Comparison of ENCODE assay signal across 30 mouse cellular contexts in the genomic region with DNA sequence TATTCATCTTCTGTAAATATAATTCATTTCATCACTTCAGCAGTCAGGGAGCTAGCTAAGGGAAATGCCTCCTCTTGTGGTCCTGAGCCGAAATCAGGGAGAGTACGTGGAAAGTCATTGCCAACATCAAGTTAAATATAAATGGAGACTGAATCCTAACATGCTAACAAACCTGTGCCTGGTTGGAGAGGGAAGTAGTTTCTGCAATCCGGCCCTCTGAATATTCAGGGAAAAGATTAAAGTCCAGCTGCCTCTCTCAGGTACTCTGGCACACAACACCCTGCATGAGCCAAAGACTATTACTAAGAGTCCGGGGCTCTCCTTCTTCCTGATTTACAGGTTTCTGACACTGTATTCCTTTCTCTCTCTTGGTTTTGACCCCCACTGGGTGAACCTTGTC. TPM values are rescaled to one million over a fixed set of nuclear protein-coding genes. Genes with fewer than 3 reads are reported as not detected.
DNase-seq lines count a peak whose midpoint lies in the region; ATAC-seq and TF ChIP-seq lines count a peak whose summit lies in the region.
"Had no signal": no experiment of that assay in that cellular context is flagged by ENCODE, and none has a peak within 500 bp of the region (broad histone marks: within the 10 kb centered on the region; RNA-seq: fewer than 3 reads in every experiment).

No protein-coding gene starts in this region.

- H3K27me3 ChIP-seq in liver, adult 2 months (ENCODE audit: control insufficient read depth, insufficient read depth, low read length): no peaks in the 10 kb centered on the region
- H3K27me3 ChIP-seq in intestine, embryonic 15.5 days (replicated peaks): no peaks in the 10 kb centered on the region
- no peaks in the 10 kb centered on the region for H3K27me3 ChIP-seq in kidney, postnatal 0 days (ENCODE audit: insufficient read depth, low read length)
- H3K27me3 ChIP-seq in hindbrain, embryonic 13.5 days: no peaks in the 10 kb centered on the region
- H3K27me3 ChIP-seq: CH12.LX; embryonic facial prominence, embryonic 13.5 days; forebrain, embryonic 12.5 days; heart, embryonic 15.5 days; liver, embryonic 13.5 days; lung, embryonic 15.5 days had no signal

- H3K4me3 ChIP-seq in liver, adult 2 months (ENCODE audit: insufficient read depth, low read depth, low read length): no peak overlapping the region
- no peak overlapping the region for H3K4me3 ChIP-seq in intestine, embryonic 15.5 days (replicated peaks)
- H3K4me3 ChIP-seq in kidney, postnatal 0 days (replicated peaks; ENCODE audit: low read depth, low read length): no peak overlapping the region
- H3K4me3 ChIP-seq in hindbrain, embryonic 13.5 days: no peak overlapping the region
- H3K4me3 ChIP-seq: embryonic facial prominence, embryonic 13.5 days; erythroblast, embryonic 14.5 days; forebrain, embryonic 12.5 days; heart, embryonic 15.5 days; limb, embryonic 10.5 days; liver, embryonic 13.5 days; lung, embryonic 15.5 days; megakaryocyte, embryonic 14.5 days had no signal

- H3K4me2 ChIP-seq in intestine, embryonic 15.5 days (replicated peaks): no peak overlapping the region
- no peak overlapping the region for H3K4me2 ChIP-seq in kidney, postnatal 0 days (ENCODE audit: low read length)
- no peak overlapping the region for H3K4me2 ChIP-seq in hindbrain, embryonic 13.5 days
- H3K4me2 ChIP-seq: embryonic facial prominence, embryonic 13.5 days; forebrain, embryonic 12.5 days; heart, embryonic 15.5 days; hindbrain, embryonic 14.5 days; liver, embryonic 13.5 days; lung, embryonic 15.5 days had no signal

- DNase-seq in liver, adult 2 months (ENCODE audit: extremely low read depth, low read depth, low spot score): peak; percentile 96
- no peak for DNase-seq in liver
- DNase-seq in kidney, postnatal 0 days (ENCODE audit: low spot score): no peak
- DNase-seq in left cerebral cortex, adult 8-10 months (ENCODE audit: low spot score in 2 of 2): no peak
- DNase-seq in adrenal gland, postnatal 25 days: no peak
- DNase-seq: adrenal gland, adult 2 months; B cell, adult 2 months; cerebellum, adult 18-20 months; cerebellum, postnatal 36 days; embryo, embryonic 11 days; heart, postnatal 36 days; layer of hippocampus, adult 9-11 months; liver, embryonic 13.5 days; lung, postnatal 36 days; midbrain, embryonic 14.5 days; right cerebral cortex, postnatal 14 days had no signal

- no peaks in the 10 kb centered on the region for H3K36me3 ChIP-seq in liver, adult 2 months (ENCODE audit: control insufficient read depth, insufficient read depth, low read length)
- no peaks in the 10 kb centered on the region for H3K36me3 ChIP-seq in intestine, embryonic 15.5 days
- no peaks in the 10 kb centered on the region for H3K36me3 ChIP-seq in kidney, postnatal 0 days (ENCODE audit: insufficient read depth, low read length)
- no peaks in the 10 kb centered on the region for H3K36me3 ChIP-seq in hindbrain, embryonic 13.5 days
- H3K36me3 ChIP-seq: embryonic facial prominence, embryonic 13.5 days; forebrain, embryonic 12.5 days; G1E; heart, embryonic 15.5 days; limb, embryonic 10.5 days; liver, embryonic 13.5 days; lung, embryonic 15.5 days had no signal

- no peaks in the 10 kb centered on the region for H3K79me2 ChIP-seq in liver, adult 2 months (ENCODE audit: control insufficient read depth, insufficient read depth, low read length)

- TF ChIP-seq CTCF in liver, adult 2 months (IDR thresholded peaks at IDR 0.05; ENCODE audit: low read depth, low read length): peak; percentile 6; the same call in 1 of the 2 replicates
- TF ChIP-seq CTCF in kidney, postnatal 0 days (IDR thresholded peaks at IDR 0.05; ENCODE audit: low read depth): no peak

- no peak overlapping the region for H3K9ac ChIP-seq in liver, adult 2 months (ENCODE audit: low read depth, low read length)
- H3K9ac ChIP-seq in intestine, embryonic 15.5 days: no peak overlapping the region
- no peak overlapping the region for H3K9ac ChIP-seq in kidney, postnatal 0 days (ENCODE audit: low read depth, low read length)
- no peak overlapping the region for H3K9ac ChIP-seq in hindbrain, embryonic 13.5 days
- H3K9ac ChIP-seq: embryonic facial prominence, embryonic 13.5 days; forebrain, embryonic 12.5 days; heart, embryonic 15.5 days; hindbrain, embryonic 14.5 days; liver, embryonic 13.5 days; lung, embryonic 15.5 days had no signal

- ATAC-seq in intestine, embryonic 15.5 days: peak; percentile 85
- peak; percentile 71 for ATAC-seq in kidney, postnatal 0 days (replicated peaks; ENCODE audit: low FRiP score, low read depth)
- ATAC-seq in hindbrain, embryonic 13.5 days (ENCODE audit: low FRiP score): no peak
- ATAC-seq: inflammation-experienced regulatory T-cells, adult 6 months had no signal

- H3K27ac ChIP-seq in liver, adult 2 months (replicated peaks; ENCODE audit: insufficient read depth, low read depth, low read length): peak overlapping the region; percentile 42
- peak overlapping the region; percentile 32; the same call in 1 of the 2 replicates for H3K27ac ChIP-seq in intestine, embryonic 15.5 days
- no peak overlapping the region for H3K27ac ChIP-seq in kidney, postnatal 0 days
- no peak overlapping the region for H3K27ac ChIP-seq in hindbrain, embryonic 13.5 days
- H3K27ac ChIP-seq: embryonic facial prominence, embryonic 13.5 days; forebrain, embryonic 12.5 days; heart, embryonic 15.5 days; hindbrain, embryonic 14.5 days; limb, embryonic 10.5 days; liver, embryonic 13.5 days; lung, embryonic 15.5 days; stomach, postnatal 0 days had no signal

- WGBS in liver, adult 2 months: 24% methylated on average over 4 of the region's 4 CpGs
- WGBS in intestine, embryonic 15.5 days: 58% methylated on average over 4 of the region's 4 CpGs
- WGBS in kidney, postnatal 0 days: 67% methylated on average over 4 of the region's 4 CpGs
- 88% methylated on average over 4 of the region's 4 CpGs for WGBS in hindbrain, embryonic 13.5 days

- H3K4me1 ChIP-seq in liver, adult 2 months (ENCODE audit: control insufficient read depth, insufficient read depth, low read length): peaks cover 12% of the 10 kb centered on the region; the same call in 1 of the 2 replicates
- H3K4me1 ChIP-seq in intestine, embryonic 15.5 days (replicated peaks): no peaks in the 10 kb centered on the region
- peaks cover 3% of the 10 kb centered on the region; the same call in 1 of the 2 replicates for H3K4me1 ChIP-seq in kidney, postnatal 0 days (replicated peaks; ENCODE audit: insufficient read depth, low read length)
- no peaks in the 10 kb centered on the region for H3K4me1 ChIP-seq in hindbrain, embryonic 13.5 days (replicated peaks)
- H3K4me1 ChIP-seq: forebrain, embryonic 12.5 days; lung, embryonic 15.5 days had no signal

- TF ChIP-seq POLR2A in liver, adult 2 months (IDR thresholded peaks at IDR 0.05; ENCODE audit: extremely low read depth, insufficient read depth, low read length): no peak

- no peaks in the 10 kb centered on the region for H3K9me3 ChIP-seq in intestine, embryonic 15.5 days
- H3K9me3 ChIP-seq in kidney, postnatal 0 days (replicated peaks; ENCODE audit: low read length): no peaks in the 10 kb centered on the region
- H3K9me3 ChIP-seq in hindbrain, embryonic 13.5 days: no peaks in the 10 kb centered on the region
- H3K9me3 ChIP-seq: embryonic facial prominence, embryonic 13.5 days; forebrain, embryonic 12.5 days; G1E; heart, embryonic 15.5 days; limb, embryonic 10.5 days; liver, embryonic 13.5 days; lung, embryonic 15.5 days; megakaryocyte, embryonic 14.5 days had no signal

RNA-seq across cellular contexts. Expression of gene Atp13a3, which starts 35.6 kb away (rescaled TPM):
- 80.9 and 97.7 TPM in 2 replicates for total RNA-seq in liver, adult 2 months (2014; rRNA removed)
- 46.3 and 52.7 TPM in 2 replicates for polyA plus RNA-seq in liver, adult 2 months (2012; rRNA removed)
- 18.9 and 21.4 TPM in 2 replicates for polyA plus RNA-seq in intestine, embryonic 15.5 days (2015; fragmentation: Nextera tagmentation; extraction: Ambion mirVana)
- polyA plus RNA-seq in kidney, postnatal 0 days (2015; fragmentation: Nextera tagmentation; extraction: Ambion mirVana): 10.4 and 11.2 TPM in 2 replicates
- 10 to 100 TPM; 64.3 to 76.4 (median 67.1) TPM for total RNA-seq in left cerebral cortex, adult 8-10 months (2022)
- 57.2 and 75.3 TPM in 2 replicates for total RNA-seq in adrenal gland, postnatal 25 days (2021)
- 7.4 and 7.5 TPM in 2 replicates for polyA plus RNA-seq in hindbrain, embryonic 13.5 days (2015; fragmentation: Nextera tagmentation; extraction: Ambion mirVana)

Comparison
In these comparisons a context has a peak if more than half of its experiments do, and no peak if none do; other contexts are left out.
1. H3K27ac ChIP-seq: peak in liver, adult 2 months (single experiment) and intestine, embryonic 15.5 days (single experiment); none in kidney, postnatal 0 days (single experiment) and hindbrain, embryonic 13.5 days (single experiment).